Mouse (Mus musculus): ENCODE data around the gene Rubcn. TPM values are rescaled to one million over a fixed set of nuclear protein-coding genes. Genes with fewer than 3 reads are reported as not detected.
"Not testable (repeated sequence)": the region's sequence is repeated elsewhere in the genome, so short reads cannot be mapped to it uniquely, and the experiment has no call there.

Gene Rubcn
- polyA plus RNA-seq (2015; fragmentation: Nextera tagmentation; extraction: Ambion mirVana) = 12.9 and 13.3 TPM in 2 replicates

GRCm38 (mm10) chr16:32877343-32878156 is at the start of gene Rubcn, which contains the start of gene Fyttd1:
Gene Rubcn (minus strand): TSS chr16:32877766.
Gene Fyttd1 (plus strand): TSS chr16:32877500.
- peak within 1 kb of the TSS; percentile 96 for H3K4me2 ChIP-seq (replicated peaks; ENCODE audit: low read depth, low read length)
- no peaks in the 10 kb centered on the region for H3K9me3 ChIP-seq (ENCODE audit: low read length)
- peak within 1 kb of the TSS; percentile 88 for H3K27ac ChIP-seq (ENCODE audit: low read length)
- peak within 1 kb of the TSS; percentile 80 for H3K9ac ChIP-seq (replicated peaks; ENCODE audit: low read depth)
- under 1% methylated on average over 66 of the region's 83 CpGs for WGBS
- ATAC-seq (peak; percentile 99), DNase-seq (ENCODE audit: low spot score) (peak; percentile 97)
- H3K4me3 ChIP-seq (ENCODE audit: low read depth, low read length) = peak within 1 kb of the TSS; percentile 84
- H3K36me3 ChIP-seq (ENCODE audit: insufficient read depth, low read length) = no peaks in the 10 kb centered on the region
- peaks cover 5% of the 10 kb centered on the region; the same call in 1 of the 2 replicates for H3K4me1 ChIP-seq (ENCODE audit: insufficient read depth, low read depth, low read length)
- TF ChIP-seq CTCF (IDR thresholded peaks at IDR 0.05) = peak; percentile 72
- no peak for TF ChIP-seq EP300 (IDR thresholded peaks at IDR 0.05)
- no peaks in the 10 kb centered on the region for H3K27me3 ChIP-seq (replicated peaks; ENCODE audit: insufficient read depth, low read length)

DNA sequence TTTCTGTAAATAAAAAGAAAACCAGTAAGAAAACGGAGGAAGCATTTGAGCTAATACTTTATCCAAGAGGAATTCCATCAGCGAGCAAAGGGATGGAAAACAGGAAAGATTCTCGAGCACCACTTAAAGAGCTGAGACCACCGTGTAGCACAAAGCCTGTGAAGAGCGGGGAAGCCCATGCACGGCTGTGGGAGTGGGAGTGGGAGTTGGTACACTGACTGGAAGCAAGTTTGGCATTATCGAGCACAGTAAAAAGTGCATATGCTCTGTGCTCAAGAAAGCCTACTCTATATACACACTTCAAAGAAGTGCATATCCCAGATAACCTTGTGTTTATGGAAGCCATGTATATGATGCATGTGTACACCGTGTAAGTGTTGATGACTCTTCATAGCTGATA is 49.5 kb upstream of the Rubcn start:
- WGBS = 82% methylated on average over 8 of the region's 8 CpGs
- no peak overlapping the region for H3K27ac ChIP-seq (ENCODE audit: low read length)
- ATAC-seq (no peak), DNase-seq (ENCODE audit: low spot score) (no peak)
- H3K4me3 ChIP-seq (ENCODE audit: low read depth, low read length) = no peak overlapping the region
- H3K4me1 ChIP-seq (ENCODE audit: insufficient read depth, low read depth, low read length) = no peaks in the 10 kb centered on the region
- no peak overlapping the region for H3K9ac ChIP-seq (replicated peaks; ENCODE audit: low read depth)
- H3K4me2 ChIP-seq (replicated peaks; ENCODE audit: low read depth, low read length) = no peak overlapping the region
- H3K36me3 ChIP-seq (ENCODE audit: insufficient read depth, low read length) = no peaks in the 10 kb centered on the region
- no peaks in the 10 kb centered on the region for H3K27me3 ChIP-seq (replicated peaks; ENCODE audit: insufficient read depth, low read length)
- TF ChIP-seq CTCF (IDR thresholded peaks at IDR 0.05) (no peak), EP300 (IDR thresholded peaks at IDR 0.05) (no peak)
- H3K9me3 ChIP-seq (ENCODE audit: low read length) = no peaks in the 10 kb centered on the region

- not testable (repeated sequence) for H3K27ac ChIP-seq (ENCODE audit: low read length); H3K9ac ChIP-seq (replicated peaks; ENCODE audit: low read depth); ATAC-seq; H3K4me2 ChIP-seq (replicated peaks; ENCODE audit: low read depth, low read length); H3K36me3 ChIP-seq (ENCODE audit: insufficient read depth, low read length); H3K9me3 ChIP-seq (ENCODE audit: low read length); H3K27me3 ChIP-seq (replicated peaks; ENCODE audit: insufficient read depth, low read length); DNase-seq (ENCODE audit: low spot score); H3K4me1 ChIP-seq (ENCODE audit: insufficient read depth, low read depth, low read length); H3K4me3 ChIP-seq (ENCODE audit: low read depth, low read length)
- WGBS = 89% methylated on average over 9 of the region's 9 CpGs
Measured at GRCm38 (mm10) chr16:32926629-32927028, 49.1 kb upstream of the Rubcn start.

DNA sequence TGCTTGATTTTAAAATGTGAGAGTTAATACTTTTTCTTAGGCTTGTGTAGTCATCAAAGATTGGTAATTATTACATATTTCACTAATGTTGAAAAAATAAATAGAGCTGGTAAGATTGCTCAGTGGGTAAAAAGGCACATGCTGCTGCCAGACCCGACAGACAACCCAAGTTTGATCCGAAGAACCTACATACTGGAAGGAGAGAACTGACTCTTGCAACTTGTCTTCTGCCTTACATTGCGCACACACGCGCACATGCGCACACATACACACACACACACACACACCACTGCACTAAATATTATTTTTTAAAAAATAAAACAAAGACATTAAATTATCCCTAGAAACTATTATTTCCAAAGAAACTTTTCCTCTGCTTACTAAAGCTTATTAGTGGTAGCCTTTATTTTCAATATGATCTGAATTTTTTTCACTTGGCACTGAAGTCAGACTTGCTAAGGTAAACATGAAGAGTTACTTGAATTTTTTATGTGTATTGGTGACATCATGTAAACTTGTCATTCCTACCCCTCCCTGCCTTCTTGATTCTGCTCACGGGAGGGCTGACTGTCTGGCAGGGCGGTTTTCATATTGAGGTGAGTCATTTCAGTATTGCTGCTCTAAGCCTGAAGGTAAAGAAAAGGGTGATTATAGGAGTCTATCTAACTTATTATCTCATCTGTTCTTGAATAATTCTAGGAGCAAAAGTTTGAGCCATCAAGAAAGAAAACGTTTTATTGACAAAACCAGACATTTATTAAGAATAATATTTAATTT is 37.9 kb upstream of the Rubcn start:
- H3K27me3 ChIP-seq (replicated peaks; ENCODE audit: insufficient read depth, low read length) = no peaks in the 10 kb centered on the region
- 58% methylated on average over 9 of the region's 9 CpGs for WGBS
- H3K27ac ChIP-seq (ENCODE audit: low read length) = no peak overlapping the region
- no peaks in the 10 kb centered on the region for H3K9me3 ChIP-seq (ENCODE audit: low read length)
- DNase-seq (ENCODE audit: low spot score) (no peak), ATAC-seq (no peak)
- H3K36me3 ChIP-seq (ENCODE audit: insufficient read depth, low read length) = no peaks in the 10 kb centered on the region
- no peaks in the 10 kb centered on the region; the same call in 1 of the 2 replicates for H3K4me1 ChIP-seq (ENCODE audit: insufficient read depth, low read depth, low read length)
- peak overlapping the region; percentile 94; the same call in 1 of the 2 replicates for H3K4me3 ChIP-seq (ENCODE audit: low read depth, low read length)
- TF ChIP-seq CTCF (IDR thresholded peaks at IDR 0.05) (no peak), EP300 (IDR thresholded peaks at IDR 0.05) (no peak)
- no peak overlapping the region for H3K9ac ChIP-seq (replicated peaks; ENCODE audit: low read depth)
- H3K4me2 ChIP-seq (replicated peaks; ENCODE audit: low read depth, low read length) = peak overlapping the region; percentile 68; the same call in 1 of the 2 replicates

GRCm38 (mm10) chr16:32913937-32914881 is 36.6 kb upstream of the Rubcn start, which contains the start of gene Lrch3:
Gene Lrch3 (plus strand): TSS chr16:32914100.
- H3K36me3 ChIP-seq (ENCODE audit: insufficient read depth, low read length) = no peaks in the 10 kb centered on the region
- ATAC-seq (peak; percentile 96), DNase-seq (ENCODE audit: low spot score) (peak; percentile 96)
- under 1% methylated on average over 77 of the region's 85 CpGs for WGBS
- H3K4me1 ChIP-seq (ENCODE audit: insufficient read depth, low read depth, low read length) = no peaks in the 10 kb centered on the region; the same call in 1 of the 2 replicates
- peak within 1 kb of the TSS; percentile 94 for H3K4me3 ChIP-seq (ENCODE audit: low read depth, low read length)
- peak within 1 kb of the TSS; percentile 68 for H3K4me2 ChIP-seq (replicated peaks; ENCODE audit: low read depth, low read length)
- H3K9ac ChIP-seq (replicated peaks; ENCODE audit: low read depth) = peak within 1 kb of the TSS; percentile 94
- TF ChIP-seq CTCF (IDR thresholded peaks at IDR 0.05) = no peak
- TF ChIP-seq EP300 (IDR thresholded peaks at IDR 0.05) = no peak
- H3K9me3 ChIP-seq (ENCODE audit: low read length) = no peaks in the 10 kb centered on the region
- H3K27me3 ChIP-seq (replicated peaks; ENCODE audit: insufficient read depth, low read length) = no peaks in the 10 kb centered on the region
- H3K27ac ChIP-seq (ENCODE audit: low read length) = peak within 1 kb of the TSS; percentile 86

Measured in lung, postnatal 0 days (tissue).